Mouse (Mus musculus) naive thymus-derived CD4-positive, alpha-beta T cell, adult 2 months (primary cell): Measurements from ENCODE around the gene Spire2.

Experiments
- DNase-seq: peaks from one replicate; pipeline ENCODE4 v3.0.0-alpha.2; 2011; ENCODE audit warnings: low read depth

Gene Spire2

GRCm38 (mm10) chr8:123416944-123417555, 84.5 kb downstream of the Spire2 start:
- no peak for DNase-seq
